Mouse (Mus musculus) embryonic fibroblast, embryonic 13.5 days (primary cell): Measurements from ENCODE around the gene Slc38a2. TPM values are rescaled to one million over a fixed set of nuclear protein-coding genes. Genes with fewer than 3 reads are reported as not detected.

Experiments used
- H3K27ac ChIP-seq: 2 replicates; pipeline ENCODE4 v1.5.1; 2012; ENCODE audit warnings: low read length, control low read depth, inconsistent platforms; ENCODE audit not compliant: insufficient read depth
- H3K4me1 ChIP-seq: 2 replicates; pipeline ENCODE4 v1.6.1; 2011; ENCODE audit warnings: low read length; ENCODE audit not compliant: control insufficient read depth, insufficient read depth
- H3K4me3 ChIP-seq: 2 replicates; pipeline ENCODE4 v1.5.1; 2011; ENCODE audit warnings: mild to moderate bottlenecking, control low read depth, low read length; ENCODE audit not compliant: insufficient read depth
- CTCF ChIP-seq: IDR thresholded peaks from 2 replicates; pipeline ENCODE4 v1.5.1; 2011; ENCODE audit warnings: mild to moderate bottlenecking, control low read depth, low read length, moderate library complexity, borderline replicate concordance; ENCODE audit not compliant: insufficient read depth
- POLR2A ChIP-seq: IDR thresholded peaks from 2 replicates; pipeline ENCODE4 v1.6.1; 2011; ENCODE audit warnings: low read depth, mild to moderate bottlenecking, control low read depth, low read length, moderate library complexity
- polyA plus RNA-seq: library from polyadenylated mRNA; stranded (reverse); fragments of >200 nt; gene quantifications from 2 replicates; pipeline ENCODE4 v1.2.4, GENCODE M21; 2011; ENCODE audit warnings: low read depth; ENCODE audit not compliant: missing spikeins, insufficient read length

Gene Slc38a2
- polyA plus RNA-seq, 1 experiment: 197 TPM

DNA sequence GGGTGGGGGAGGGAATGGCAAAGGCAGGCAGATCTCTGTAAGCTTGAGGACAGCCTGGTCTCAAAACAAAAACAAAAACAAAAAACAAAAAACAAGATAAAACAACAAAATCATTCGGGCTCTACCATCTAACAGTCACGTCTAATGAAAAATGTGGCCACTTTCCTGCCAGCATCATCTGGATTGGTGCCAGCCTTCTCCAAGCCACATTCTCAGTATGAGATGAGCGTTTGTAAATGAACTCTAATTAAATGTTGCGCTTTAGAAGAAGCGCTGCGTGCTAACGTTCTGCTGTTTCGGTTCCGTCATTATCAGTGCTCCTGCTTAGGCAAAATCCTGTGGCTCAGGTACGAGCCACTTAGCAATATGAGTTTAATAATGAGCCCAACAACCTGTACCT is 47.0 kb downstream of the Slc38a2 start:
- no peak overlapping the region for H3K4me3 ChIP-seq
- H3K27ac ChIP-seq: no peak overlapping the region
- no peak for TF ChIP-seq POLR2A
- no peak for TF ChIP-seq CTCF
- H3K4me1 ChIP-seq: no peaks in the 10 kb centered on the region

DNA sequence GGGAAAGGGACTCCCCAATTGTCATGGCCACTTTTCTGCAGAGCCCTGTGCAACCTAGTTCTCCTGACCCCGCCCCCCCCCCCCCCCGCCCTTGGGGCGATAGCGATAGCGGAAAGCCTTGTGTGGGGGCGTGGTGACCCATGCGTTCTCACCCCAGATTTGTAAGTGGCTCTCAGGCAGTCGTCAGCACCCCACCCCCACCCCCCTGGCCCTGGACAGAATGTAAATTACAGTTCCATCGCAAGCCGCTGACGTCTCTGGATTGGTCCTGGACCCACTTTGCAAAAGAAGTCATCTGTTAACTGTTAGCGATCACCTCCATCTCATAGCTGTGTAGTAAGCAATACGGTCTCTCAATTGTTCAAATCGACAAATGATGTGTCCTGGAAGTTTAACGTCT is 52.2 kb downstream of the Slc38a2 start:
- H3K4me1 ChIP-seq: no peaks in the 10 kb centered on the region
- H3K27ac ChIP-seq: no peak overlapping the region
- TF ChIP-seq CTCF: no peak
- TF ChIP-seq POLR2A: no peak
- H3K4me3 ChIP-seq: no peak overlapping the region

DNA sequence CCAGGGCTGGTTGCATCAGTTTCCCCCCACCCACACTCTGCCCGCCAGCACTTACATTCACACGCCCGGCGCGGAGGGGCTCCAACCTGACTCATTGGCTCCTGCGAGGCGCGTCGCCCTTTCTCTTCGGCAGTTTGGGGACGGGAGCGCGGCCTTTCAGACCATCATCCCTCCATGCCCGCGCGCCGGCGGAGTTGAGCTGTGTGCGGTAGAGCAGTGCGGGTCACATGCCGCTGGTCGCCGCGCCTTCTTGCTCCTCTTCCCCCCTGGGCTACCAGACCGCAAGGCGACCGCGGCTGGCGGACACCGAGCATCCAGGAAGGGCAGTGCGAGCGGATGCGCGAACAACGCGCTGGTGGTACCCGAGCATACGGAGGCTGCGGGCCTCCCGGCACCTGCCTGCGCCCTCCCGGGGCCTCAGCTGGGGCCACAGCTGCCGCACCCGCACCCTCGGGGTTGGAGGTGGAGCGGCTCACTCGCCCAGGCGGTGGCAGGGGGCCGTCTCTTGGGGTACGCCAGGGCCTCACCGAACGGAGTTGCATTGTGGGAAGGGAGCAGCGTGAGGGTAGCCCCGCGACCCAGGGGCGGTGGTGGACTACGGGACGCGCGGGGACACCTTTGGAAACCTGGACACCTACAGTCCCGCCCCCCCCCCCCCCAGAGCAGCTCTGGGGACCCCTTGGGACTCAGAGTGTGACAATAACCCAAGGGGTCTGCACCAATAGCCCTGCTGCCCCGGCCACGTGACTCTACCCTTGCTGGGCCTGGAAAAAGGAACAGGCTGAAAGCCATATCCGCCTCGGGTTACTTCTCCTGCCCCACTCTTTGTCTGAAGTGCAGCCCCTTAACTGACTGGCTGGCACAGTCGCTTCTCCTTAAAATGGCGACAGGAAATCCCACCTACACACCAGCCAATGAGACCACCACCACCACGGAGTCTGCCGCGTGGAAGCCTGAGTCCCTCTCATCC is 56.8 kb downstream of the Slc38a2 start, which contains the start of gene Slc38a1:
TSS of gene Slc38a1 (minus strand) at position 478 of the 970 bp plus-strand sequence.
- no peak for TF ChIP-seq CTCF
- peak; percentile 73 for TF ChIP-seq POLR2A
- Histone ChIP-seq H3K27ac (peak within 1 kb of the TSS; percentile 93), H3K4me1 (no peaks in the 10 kb centered on the region)

DNA sequence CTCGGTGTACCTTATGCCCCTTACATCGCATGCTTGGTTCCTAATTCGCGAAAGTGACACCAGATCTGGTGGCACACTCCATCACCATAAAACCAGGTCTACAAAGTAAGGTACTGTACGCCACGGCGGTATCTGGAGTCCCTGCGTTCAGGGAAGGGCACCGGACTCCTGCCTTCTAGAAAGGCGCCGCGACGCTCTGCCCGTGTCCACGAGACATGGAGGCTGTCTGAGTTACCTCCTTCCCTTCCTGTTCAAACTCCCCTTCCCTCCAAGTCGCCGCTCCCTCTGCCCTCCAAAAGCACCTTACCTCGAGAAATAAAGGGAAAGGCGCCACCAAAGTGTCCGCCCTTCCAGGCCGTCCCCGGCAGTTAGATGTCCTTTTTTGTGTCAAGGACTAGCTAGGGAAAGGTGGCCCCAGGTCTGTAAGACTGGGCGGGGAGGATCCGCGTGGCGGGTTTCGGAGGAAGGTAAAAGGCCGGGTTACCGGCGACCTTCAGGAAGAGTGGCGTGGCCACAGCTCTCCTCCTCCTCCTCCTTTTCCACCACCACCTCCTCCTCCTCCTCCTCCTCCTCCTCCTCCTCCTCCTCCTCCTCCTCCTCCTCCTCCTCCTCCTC is 57.6 kb downstream of the Slc38a2 start:
- no peaks in the 10 kb centered on the region for H3K4me1 ChIP-seq
- H3K4me3 ChIP-seq: peak overlapping the region; percentile 86
- peak overlapping the region; percentile 63 for H3K27ac ChIP-seq
- TF ChIP-seq CTCF: no peak

More for the DNA sequence above, 56.8 kb downstream of the Slc38a2 start, which contains the start of gene Slc38a1:
- peak within 1 kb of the TSS; percentile 86 for H3K4me3 ChIP-seq

DNA sequence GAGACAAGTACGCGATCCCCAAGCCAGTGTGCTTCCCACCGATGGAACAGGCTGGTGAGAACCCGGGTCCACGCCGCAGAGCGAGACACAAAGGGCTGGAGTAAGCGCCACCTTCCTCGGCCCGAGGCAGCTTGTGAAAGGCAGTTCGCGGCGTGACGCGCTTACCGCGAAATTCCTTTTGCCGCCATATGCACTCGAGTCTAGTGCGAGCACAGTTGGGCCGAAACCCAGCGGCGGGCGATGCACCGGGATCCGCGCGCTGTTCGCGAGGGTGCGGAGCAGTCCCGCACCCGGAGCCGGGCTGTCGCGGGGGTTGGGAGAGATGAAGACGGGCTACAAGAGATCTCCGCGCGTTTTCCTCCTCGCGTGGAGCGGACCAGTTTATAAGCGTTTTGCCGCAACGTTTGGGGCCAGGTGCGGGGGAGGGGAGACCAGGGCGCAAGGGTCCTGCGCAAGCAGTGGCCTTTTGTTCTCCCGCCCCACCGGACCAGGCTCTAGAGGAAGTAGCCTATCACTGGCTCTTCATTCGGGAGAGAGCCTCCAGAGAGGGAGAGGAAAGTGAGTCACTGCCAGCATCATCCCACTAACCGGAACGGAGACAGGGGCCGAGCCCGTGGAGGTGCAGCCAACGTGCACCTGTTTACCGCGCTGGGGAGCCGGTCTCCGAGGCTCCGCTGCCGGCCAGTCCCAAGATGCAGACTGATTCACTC is 58.3 kb downstream of the Slc38a2 start:
- peak overlapping the region; percentile 86 for H3K4me3 ChIP-seq
- TF ChIP-seq CTCF: no peak
- peak; percentile 69 for TF ChIP-seq POLR2A
- no peaks in the 10 kb centered on the region for H3K4me1 ChIP-seq
- H3K27ac ChIP-seq: peak overlapping the region; percentile 63

DNA sequence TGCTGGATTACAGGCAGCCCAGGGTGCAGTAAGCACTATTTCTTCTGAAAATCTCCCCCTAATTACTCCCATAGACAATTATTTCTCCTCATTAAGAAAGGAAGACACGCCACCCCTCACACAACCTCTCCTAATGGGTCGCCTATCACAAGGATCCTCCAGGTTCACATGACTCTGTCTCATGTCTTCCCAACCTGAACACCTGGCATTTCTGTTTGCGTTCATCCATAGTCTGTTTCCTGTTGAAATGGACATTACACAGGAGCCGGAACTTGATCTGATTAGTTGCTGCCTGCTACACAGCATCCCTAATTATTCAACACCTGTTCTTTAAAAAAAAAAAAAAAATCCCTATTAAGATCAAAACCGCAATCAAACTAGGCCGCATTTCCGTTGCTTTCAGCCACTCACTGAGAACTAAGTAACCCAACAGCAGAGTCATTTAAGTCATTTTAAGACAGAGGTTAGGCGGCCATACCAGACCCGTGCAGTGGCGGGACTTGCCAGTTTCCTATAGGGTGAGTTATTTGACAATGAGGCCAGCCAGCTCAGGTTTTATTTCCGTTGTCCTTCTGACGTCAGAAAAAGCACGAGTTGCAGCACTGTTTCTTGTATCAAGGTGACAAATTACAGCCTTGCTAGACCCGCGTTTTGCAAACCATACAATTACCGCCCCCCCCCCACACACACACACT is 59.1 kb downstream of the Slc38a2 start:
- TF ChIP-seq POLR2A (no peak), CTCF (no peak)
- Histone ChIP-seq H3K4me3 (peak overlapping the region; percentile 86), H3K4me1 (no peaks in the 10 kb centered on the region), H3K27ac (peak overlapping the region; percentile 29; the same call in 1 of the 2 replicates)

DNA sequence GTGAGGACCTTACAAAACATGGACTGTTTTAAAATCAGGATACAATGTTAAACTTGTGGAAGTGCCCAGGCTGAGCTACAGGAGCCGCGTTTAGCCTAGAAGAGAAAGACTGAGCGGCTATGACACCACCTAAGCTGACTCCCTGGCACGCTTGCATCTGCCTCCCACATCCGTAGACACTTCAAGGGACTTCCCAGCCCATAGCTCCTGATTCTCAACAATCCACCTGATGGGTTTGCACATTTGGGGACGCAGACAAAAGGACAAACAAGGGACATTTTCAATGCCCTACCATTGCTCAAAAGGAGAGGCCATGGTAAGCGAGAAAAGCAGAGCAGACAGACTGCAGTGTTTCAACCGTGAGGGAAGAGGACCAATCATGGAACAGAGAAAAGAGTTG is 59.9 kb downstream of the Slc38a2 start:
- H3K4me3 ChIP-seq: peak overlapping the region; percentile 86
- H3K27ac ChIP-seq: no peak overlapping the region
- no peak for TF ChIP-seq CTCF
- TF ChIP-seq POLR2A: no peak
- H3K4me1 ChIP-seq: no peaks in the 10 kb centered on the region

DNA sequence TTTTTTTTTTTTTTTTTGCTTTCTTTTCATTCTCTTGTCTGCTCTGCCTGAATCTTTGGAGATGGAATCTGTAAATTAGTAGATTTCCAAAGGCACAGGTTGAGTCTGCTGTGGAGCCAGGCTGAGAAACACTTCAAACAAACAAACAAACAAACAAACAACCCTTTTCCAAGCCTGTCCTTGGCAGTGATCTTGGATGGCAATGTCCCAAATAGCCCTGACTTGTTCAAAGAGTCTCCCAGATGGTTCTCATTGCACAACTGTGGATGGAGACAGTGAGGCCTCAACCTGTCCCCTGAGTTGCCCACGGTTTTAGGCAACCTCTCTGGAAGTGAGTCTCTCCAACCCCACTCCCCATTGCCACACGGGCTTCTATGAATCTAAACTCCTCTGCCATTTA is 60.9 kb downstream of the Slc38a2 start:
- TF ChIP-seq CTCF (no peak), POLR2A (no peak)
- Histone ChIP-seq H3K4me3 (no peak overlapping the region), H3K4me1 (no peaks in the 10 kb centered on the region), H3K27ac (no peak overlapping the region)

DNA sequence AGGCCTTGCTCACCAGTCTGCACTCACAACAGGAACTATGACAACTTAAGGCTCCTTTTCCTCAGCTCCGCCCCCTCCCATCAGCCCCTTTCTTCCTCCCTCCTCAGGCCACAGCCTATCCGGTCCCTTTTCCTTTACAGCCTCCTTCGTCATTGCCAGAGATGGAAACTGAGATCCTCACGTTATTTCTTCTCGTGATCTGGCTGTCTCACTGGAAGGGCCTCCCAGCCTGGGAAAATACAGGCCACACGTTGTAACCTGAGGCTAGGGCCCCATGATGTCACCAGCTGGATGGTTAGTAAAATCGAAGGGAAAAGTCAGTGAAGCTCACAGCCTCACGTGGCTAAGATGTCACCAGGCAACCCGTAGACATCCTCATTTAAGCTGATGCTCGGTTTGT is 61.4 kb downstream of the Slc38a2 start:
- H3K4me3 ChIP-seq: no peak overlapping the region
- TF ChIP-seq POLR2A (no peak), CTCF (no peak)
- H3K4me1 ChIP-seq: no peaks in the 10 kb centered on the region
- no peak overlapping the region for H3K27ac ChIP-seq

Other genes starting within 250 kb of the Slc38a2 start
- gene Scaf11, start 238.9 kb downstream of the Slc38a2 start, polyA plus RNA-seq: 82.5 and 103 TPM in 2 replicates
- 63.2 and 74.6 TPM in 2 replicates for gene Slc38a1, start 56.8 kb downstream of the Slc38a2 start, polyA plus RNA-seq